ENCODE assay signal across 19 mouse cellular contexts in genomic region chr14:26900893-26901292, GRCm38 (mm10). TPM values are rescaled to one million over a fixed set of nuclear protein-coding genes. Genes with fewer than 3 reads are reported as not detected.
"Had no signal": no experiment of that assay in that cellular context is flagged by ENCODE, and none has a peak within 500 bp of the region (broad histone marks: within the 10 kb centered on the region; RNA-seq: fewer than 3 reads in every experiment).

No protein-coding gene starts in this region.

- H3K27me3 ChIP-seq: liver, embryonic 15.5 days; neural tube, embryonic 15.5 days had no signal

- H3K4me1 ChIP-seq: limb, embryonic 10.5 days; liver, embryonic 15.5 days; neural tube, embryonic 15.5 days had no signal

- H3K27ac ChIP-seq: kidney, postnatal 0 days; layer of hippocampus, adult 2 months; left cerebral cortex, adult 2 months; limb, embryonic 10.5 days; liver, embryonic 15.5 days; neural tube, embryonic 15.5 days; stomach, postnatal 0 days had no signal

- DNase-seq: kidney, adult 11 months; kidney, adult 9 months; kidney, postnatal 36 days; lung, adult 2 months; lung, postnatal 36 days; midbrain, embryonic 14.5 days; thymus, postnatal 4 days had no signal

- H3K4me3 ChIP-seq: layer of hippocampus, adult 2 months; left cerebral cortex, adult 2 months; limb, embryonic 10.5 days; liver, embryonic 15.5 days; myocyte; neural tube, embryonic 15.5 days had no signal

- H3K9ac ChIP-seq: liver, embryonic 15.5 days; neural tube, embryonic 15.5 days had no signal

- H3K36me3 ChIP-seq: limb, embryonic 10.5 days; liver, embryonic 15.5 days; neural tube, embryonic 15.5 days had no signal

- H3K4me2 ChIP-seq: liver, embryonic 11.5 days; liver, embryonic 15.5 days; neural tube, embryonic 15.5 days had no signal

- ATAC-seq: lung, postnatal 0 days had no signal

- H3K9me3 ChIP-seq: limb, embryonic 10.5 days; liver, embryonic 15.5 days; neural tube, embryonic 15.5 days had no signal

RNA-seq across cellular contexts. Expression of gene Asb14, which starts 6.5 kb away (rescaled TPM):
- total RNA-seq: layer of hippocampus, adult 2 months; megakaryocyte progenitor cell, adult 5-6 weeks had no signal
- polyA plus RNA-seq: liver, embryonic 11.5 days; liver, embryonic 15.5 days; neural tube, embryonic 11.5 days had no signal
